ENCODE assay signal across 18 mouse cellular contexts in genomic region chr4:33250867-33251266, GRCm38 (mm10). TPM values are rescaled to one million over a fixed set of nuclear protein-coding genes. Genes with fewer than 3 reads are reported as not detected.
"Had no signal": no experiment of that assay in that cellular context is flagged by ENCODE, and none has a peak within 500 bp of the region (broad histone marks: within the 10 kb centered on the region; RNA-seq: fewer than 3 reads in every experiment).

No protein-coding gene starts in this region.

- H3K4me3 ChIP-seq: midbrain, embryonic 10.5 days; midbrain, embryonic 12.5 days; midbrain, embryonic 15.5 days; neural tube, embryonic 12.5 days; stomach, embryonic 15.5 days had no signal

- DNase-seq: lung, adult 18-20 months; lung, embryonic 14.5 days; lung, postnatal 10 days; lung, postnatal 4 days; right cerebral cortex, postnatal 14 days; thymus, adult 2 months; thymus, postnatal 25 days; thymus, postnatal 4 days had no signal

- H3K9me3 ChIP-seq: midbrain, embryonic 10.5 days; midbrain, embryonic 12.5 days; midbrain, embryonic 15.5 days; neural tube, embryonic 12.5 days; stomach, embryonic 15.5 days had no signal

- H3K27me3 ChIP-seq: midbrain, embryonic 12.5 days; midbrain, embryonic 15.5 days; neural tube, embryonic 12.5 days; stomach, embryonic 15.5 days had no signal

- H3K36me3 ChIP-seq: midbrain, embryonic 15.5 days had no signal

- H3K9ac ChIP-seq: lung, embryonic 14.5 days; midbrain, embryonic 12.5 days; midbrain, embryonic 15.5 days; neural tube, embryonic 12.5 days; stomach, embryonic 15.5 days had no signal

- H3K27ac ChIP-seq: midbrain, embryonic 10.5 days; midbrain, embryonic 12.5 days; midbrain, embryonic 15.5 days; neural tube, embryonic 12.5 days; stomach, embryonic 15.5 days; stomach, postnatal 0 days had no signal

RNA-seq across cellular contexts. Expression of gene Srsf12, which starts 42.1 kb away (rescaled TPM):
- total RNA-seq: megakaryocyte, adult 5-6 weeks; megakaryocyte-erythroid progenitor cell, adult 5-6 weeks; monocyte, adult 5-6 weeks; neutrophil, adult 5-6 weeks had no signal
